Mouse (Mus musculus) megakaryocyte, embryonic 14.5 days (primary cell): ENCODE data around the gene Frmd6.

Experiments used
- FLI1 ChIP-seq: IDR thresholded peaks from 2 replicates; pipeline ENCODE4 v1.6.1; 2012; ENCODE audit warnings: low read length, inconsistent platforms, mixed read lengths
- GATA1 ChIP-seq: IDR thresholded peaks from 3 replicates; pipeline ENCODE4 v1.6.1; 2012; ENCODE audit warnings: mixed read lengths, low read length, inconsistent platforms, borderline replicate concordance

- TF ChIP-seq GATA1 (no peak), FLI1 (no peak)
Observed at GRCm38 (mm10) chr12:70803494-70803893, 21.8 kb upstream of the Frmd6 start.
